Mouse (Mus musculus) heart, postnatal 4 days (tissue): Measurements from ENCODE around the gene Srsf2. TPM values are rescaled to one million over a fixed set of nuclear protein-coding genes. Genes with fewer than 3 reads are reported as not detected.

Experiments used
- DNase-seq: peaks from one replicate; pipeline ENCODE4 v3.0.0; 2021
- total RNA-seq, 2 experiments: library from RNA; stranded (reverse); gene quantifications; 2 replicates each; pipeline ENCODE4 v1.2.3; 2021

Gene Srsf2
- total RNA-seq, 2 experiments from 2014 or later, result 269 to 299 TPM

DNA sequence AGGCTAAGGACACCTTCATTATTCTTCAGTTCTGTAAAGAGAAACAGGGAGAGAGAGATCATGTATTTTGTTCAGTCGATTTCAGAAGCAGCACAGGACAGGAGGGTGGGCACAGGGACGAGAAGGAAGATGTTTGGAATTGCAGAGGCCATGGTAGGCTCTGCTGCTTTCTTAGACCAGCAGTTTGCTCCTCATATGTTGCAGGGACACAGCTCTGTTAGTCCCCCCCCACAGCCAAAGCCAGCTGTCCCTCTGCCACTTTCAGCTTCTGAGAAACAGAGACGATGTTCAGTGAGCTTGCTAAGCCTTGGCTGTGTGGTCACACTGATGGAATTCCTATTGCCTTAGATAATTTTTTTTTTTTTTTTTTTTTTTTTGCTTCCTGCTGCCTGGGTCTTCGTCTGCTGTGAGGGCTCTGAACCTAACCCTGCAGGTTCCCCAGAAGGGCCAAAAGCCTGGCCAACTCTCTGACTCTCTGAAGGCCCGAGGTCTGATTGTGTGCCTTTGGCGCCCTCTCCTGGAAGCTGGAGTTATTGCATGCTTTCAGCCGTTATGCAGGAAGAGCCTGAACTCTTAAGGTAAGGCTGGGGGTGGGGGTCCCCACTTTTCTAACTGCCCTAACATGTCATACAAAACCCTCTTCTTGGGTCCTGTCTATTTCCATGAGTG, 44.8 kb downstream of the Srsf2 start:
- peak; percentile 92 for DNase-seq

DNA sequence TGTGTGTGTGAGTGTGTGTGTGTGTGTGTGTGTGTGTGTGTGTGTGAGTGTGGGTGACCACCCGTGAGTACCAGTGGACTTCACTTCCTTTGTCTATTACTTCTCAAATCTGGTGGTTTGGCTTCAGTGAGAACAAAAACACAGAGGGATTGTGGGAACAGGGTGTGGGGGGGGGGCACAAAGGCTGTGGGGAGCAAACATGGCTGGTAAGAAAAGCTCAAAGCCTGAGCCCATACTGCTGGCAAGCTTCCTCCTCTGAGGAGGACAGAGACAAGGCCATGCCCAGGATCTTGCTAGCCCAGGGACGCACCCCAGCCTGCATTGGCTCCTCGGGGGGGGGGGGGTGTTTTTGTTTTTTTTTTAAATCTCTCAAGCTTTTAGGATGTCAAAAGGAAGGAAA, 45.4 kb downstream of the Srsf2 start:
- DNase-seq, result no peak

DNA sequence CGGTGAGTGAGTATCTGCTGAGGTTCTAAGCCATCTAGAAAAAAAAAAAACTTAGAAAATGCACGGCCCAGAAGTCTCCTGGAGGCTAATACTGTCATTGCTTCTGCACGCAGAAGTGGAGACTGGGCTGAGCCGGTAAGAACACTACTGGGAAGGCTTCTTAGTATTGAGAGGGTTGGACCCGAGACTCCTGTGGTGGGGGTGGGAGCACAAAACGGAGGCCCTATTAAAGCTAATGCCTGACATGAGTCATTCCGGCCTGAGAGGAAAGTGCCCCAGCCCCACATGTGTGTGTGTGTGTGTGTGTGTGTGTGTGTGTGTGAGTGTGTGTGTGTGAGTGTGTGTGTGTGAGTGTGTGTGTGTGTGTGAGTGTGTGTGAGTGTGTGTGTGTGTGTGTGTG, 45.8 kb downstream of the Srsf2 start:
- DNase-seq, result no peak

DNA sequence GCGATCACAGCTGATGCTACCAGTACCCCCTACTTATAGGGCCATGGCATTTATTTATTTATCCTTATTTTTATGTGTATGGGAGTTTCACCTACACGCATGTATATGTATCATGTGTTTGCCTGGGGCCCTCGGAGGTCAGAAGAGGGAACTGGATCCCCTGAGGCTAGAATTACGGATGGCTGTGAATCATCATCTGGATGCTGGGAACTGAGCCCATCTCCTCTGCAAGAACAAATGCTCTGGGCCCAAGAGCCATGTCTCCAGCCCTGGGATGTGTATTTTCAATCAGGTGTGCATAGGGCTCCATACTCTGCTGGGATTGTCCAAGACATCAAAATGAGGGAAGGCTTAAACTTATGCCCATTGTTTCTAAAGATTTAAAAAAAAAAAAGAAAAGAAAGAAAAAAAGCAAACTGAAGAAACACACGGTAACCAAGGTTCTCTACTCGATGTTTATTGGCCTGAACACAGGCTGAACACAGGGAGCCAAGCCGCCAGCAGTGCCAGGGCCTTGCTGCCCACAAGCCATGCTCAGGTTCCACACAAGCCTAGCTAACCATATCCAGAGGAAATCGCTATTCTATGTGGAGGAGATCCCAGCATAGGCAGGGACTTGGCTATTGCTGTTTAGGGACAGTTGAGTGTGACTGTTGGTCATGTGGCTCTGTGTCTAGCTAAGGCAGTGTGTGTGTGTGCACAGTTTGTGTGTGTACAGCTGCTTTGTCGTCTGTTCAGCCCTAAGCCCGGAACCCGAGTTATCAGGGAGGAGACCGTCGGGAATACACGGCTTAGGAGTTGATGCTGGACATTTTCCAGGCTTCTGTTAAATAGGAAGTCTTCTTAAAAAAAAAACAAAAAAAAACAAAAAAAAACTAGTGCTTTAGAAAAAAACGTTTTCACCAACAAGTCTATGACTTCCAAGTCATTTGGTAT, 46.5 kb downstream of the Srsf2 start:
- DNase-seq, result peak; percentile 55

DNA sequence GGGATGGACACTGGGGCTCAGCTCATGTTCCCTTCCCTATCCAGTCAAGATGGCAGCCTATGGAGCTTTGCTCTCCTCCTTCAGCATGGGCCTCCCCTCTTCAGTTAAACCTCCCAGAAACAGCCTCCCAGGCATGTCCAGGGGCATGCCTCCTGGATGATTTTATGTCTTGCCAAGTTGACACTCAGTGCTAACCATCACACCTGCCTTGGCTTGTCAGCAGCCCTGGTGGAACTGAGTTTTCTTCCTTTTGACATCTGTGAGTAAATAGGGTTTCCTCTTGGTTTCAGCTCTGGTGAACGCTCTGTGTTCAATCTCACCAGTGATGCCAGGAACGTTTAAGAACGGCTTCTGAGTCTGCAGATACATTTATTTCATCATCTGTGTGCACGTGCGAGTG, 50.2 kb downstream of the Srsf2 start:
- DNase-seq, result no peak

DNA sequence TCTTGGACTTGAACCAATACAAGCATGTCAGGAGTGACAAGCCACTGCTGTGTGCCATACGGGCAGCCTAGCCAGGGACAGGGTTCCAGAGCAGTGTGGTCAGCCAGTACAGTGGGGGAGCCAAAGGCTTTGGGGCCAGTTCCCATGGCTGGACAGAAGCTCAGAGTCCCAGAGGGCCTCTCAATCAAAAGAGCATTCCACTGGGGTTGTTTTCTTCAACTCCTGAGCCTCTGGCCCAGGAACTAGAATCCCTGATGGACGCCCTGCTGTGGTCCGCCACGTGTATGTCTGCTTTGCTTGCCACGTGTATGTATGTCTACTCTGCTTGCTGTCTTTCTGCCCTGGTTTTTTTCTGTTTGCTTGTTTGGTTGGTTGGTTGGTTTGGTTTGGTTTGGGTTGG, 51.8 kb downstream of the Srsf2 start:
- no peak for DNase-seq

Other genes starting within 250 kb of the Srsf2 start
- 10 to 100 TPM; 16.4 to 17.5 TPM for gene Rhbdf2, start 226.1 kb downstream of the Srsf2 start, total RNA-seq
- 1 to 10 TPM; 1.1 to 1.5 TPM for gene Prcd, start 199.6 kb downstream of the Srsf2 start, total RNA-seq
- 10 to 100 TPM; 46.2 to 57.9 TPM for gene Cygb, start 198.8 kb downstream of the Srsf2 start, total RNA-seq
- gene St6galnac1, start 77.6 kb downstream of the Srsf2 start, total RNA-seq, result not detected
- 10 to 100 TPM; 40.9 to 42.9 TPM for gene Mxra7, start 25.0 kb downstream of the Srsf2 start, total RNA-seq
- gene Mettl23, start 9.8 kb downstream of the Srsf2 start, total RNA-seq, result 10 to 100 TPM; 31.0 to 32.2 TPM
- gene Jmjd6, start 9.6 kb downstream of the Srsf2 start, total RNA-seq, result 10 to 100 TPM; 41.2 to 43.3 TPM
- 10 to 100 TPM; 26.9 to 35.6 TPM for gene Mfsd11, start 654 bp downstream of the Srsf2 start, total RNA-seq
- gene Mgat5b, start 65.8 kb upstream of the Srsf2 start, total RNA-seq, result 1 to 10 TPM in 1 of 2 experiments, under 1 TPM in 1; 0.93 to 1.2 TPM